Mouse (Mus musculus) hindbrain, embryonic 13.5 days (tissue): ENCODE data around the gene Kpna2. TPM values are rescaled to one million over a fixed set of nuclear protein-coding genes. Genes with fewer than 3 reads are reported as not detected.
A peak's percentile ranks its signal among the peaks of the same experiment; 100 is the strongest.
"Not testable (repeated sequence)": the region's sequence is repeated elsewhere in the genome, so short reads cannot be mapped to it uniquely, and the experiment has no call there.

Source experiments
- ATAC-seq: fragments of 200-750 bp; cut with Nextera tagmentation; 2 replicates; pipeline ENCODE4 v1.8.0; 2017; ENCODE audit warnings: moderate TSS enrichment; ENCODE audit not compliant: low FRiP score
- H3K27ac ChIP-seq: fragments of 300-500 bp; sonication (generic); 2 replicates; pipeline ENCODE4 v1.5.1; 2015; ENCODE audit warnings: inconsistent platforms, mild to moderate bottlenecking, moderate library complexity
- H3K27me3 ChIP-seq: fragments of 300-500 bp; sonication (generic); 2 replicates; pipeline ENCODE4 v1.6.1; 2015; ENCODE audit warnings: mild to moderate bottlenecking, inconsistent platforms
- H3K36me3 ChIP-seq: fragments of 300-500 bp; sonication (generic); 2 replicates; pipeline ENCODE4 v1.6.1; 2015; ENCODE audit warnings: mild to moderate bottlenecking, inconsistent platforms
- H3K4me1 ChIP-seq: fragments of 300-500 bp; sonication (generic); replicated peaks from 2 replicates; pipeline ENCODE4 v1.6.1; 2015; ENCODE audit warnings: inconsistent platforms
- H3K4me2 ChIP-seq: fragments of 300-500 bp; sonication (generic); 2 replicates; pipeline ENCODE4 v1.6.1; 2015; ENCODE audit warnings: inconsistent platforms, mild to moderate bottlenecking, moderate library complexity
- H3K4me3 ChIP-seq: fragments of 300-500 bp; sonication (generic); 2 replicates; pipeline ENCODE4 v1.5.1; 2015; ENCODE audit warnings: mild to moderate bottlenecking, inconsistent platforms
- H3K9ac ChIP-seq: fragments of 300-500 bp; sonication (generic); 2 replicates; pipeline ENCODE4 v1.6.1; 2015; ENCODE audit warnings: mild to moderate bottlenecking, inconsistent platforms
- H3K9me3 ChIP-seq: fragments of 300-500 bp; sonication (generic); 2 replicates; pipeline ENCODE4 v1.6.1; 2016; ENCODE audit warnings: inconsistent platforms
- WGBS: fragments of 180-500 bp; shearing (Covaris S2); methylation state at CpG from one replicate; pipeline ENCODE4 v1.1.7; 2015; 5-methylcytosine and 5-hydroxymethylcytosine counted together
- polyA plus RNA-seq: library from polyadenylated mRNA; unstranded; fragments of >200 nt; fragmentation: Nextera tagmentation; extraction: Ambion mirVana; gene quantifications from 2 replicates; pipeline ENCODE4 v1.2.1, GENCODE M21; 2015

The Kpna2 gene
- polyA plus RNA-seq, 1 experiment from 2014 or later: 189 TPM

DNA sequence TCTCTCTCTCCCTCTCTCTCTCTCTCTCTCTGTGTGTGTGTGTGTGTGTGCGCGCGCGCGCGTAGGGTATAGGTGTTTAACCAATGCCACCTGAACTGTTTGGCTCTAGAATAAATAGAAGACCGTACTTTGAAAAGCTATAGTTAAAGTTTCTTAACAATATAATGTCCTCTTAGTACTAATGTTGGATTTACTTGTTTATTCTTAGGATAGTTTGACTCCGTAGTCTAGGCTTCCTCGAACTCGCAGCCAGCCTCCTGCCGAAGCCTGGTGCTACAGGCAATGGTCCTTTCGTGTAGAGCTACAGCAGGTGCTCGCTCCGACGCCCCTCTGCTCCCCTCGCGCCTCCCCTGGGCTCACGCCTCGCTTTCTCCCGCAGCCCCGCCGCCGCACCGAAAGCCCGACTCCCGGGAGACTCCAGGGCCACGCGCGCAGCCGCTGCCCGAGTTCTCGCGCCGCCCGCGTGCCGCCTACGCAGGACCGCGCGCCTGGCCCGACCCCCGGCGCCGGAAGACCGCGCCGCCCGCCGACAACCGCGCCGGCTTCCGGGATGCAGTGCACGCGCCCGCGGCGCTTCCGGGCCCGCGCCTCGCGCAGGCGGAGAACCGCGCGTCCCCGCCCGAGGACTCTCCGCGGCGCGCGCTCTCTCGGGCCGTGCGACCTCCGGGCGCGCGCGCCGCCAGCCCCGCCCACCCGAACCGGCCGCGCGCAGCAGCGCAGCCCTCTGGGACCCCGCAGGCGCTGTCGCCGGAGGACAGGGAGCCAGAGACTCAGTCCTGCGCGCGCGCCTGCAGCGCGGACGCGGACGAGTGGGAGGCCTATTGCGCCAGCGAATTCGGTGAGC is 28.3 kb upstream of the Kpna2 start:
- H3K4me2 ChIP-seq: peak overlapping the region; percentile 90
- peak overlapping the region; percentile 60 for H3K4me3 ChIP-seq
- under 1% methylated on average over 97 of the region's 107 CpGs for WGBS
- H3K27ac ChIP-seq: peak overlapping the region; percentile 91
- 0 out of 2 replicates have a peak, but pooled peaks cover 6% of the 10 kb centered on the region for H3K27me3 ChIP-seq
- H3K36me3 ChIP-seq: no peaks in the 10 kb centered on the region
- ATAC-seq: peak; percentile 93
- peak overlapping the region; percentile 79 for H3K9ac ChIP-seq
- peaks cover 37% of the 10 kb centered on the region for H3K4me1 ChIP-seq
- no peaks in the 10 kb centered on the region for H3K9me3 ChIP-seq

DNA sequence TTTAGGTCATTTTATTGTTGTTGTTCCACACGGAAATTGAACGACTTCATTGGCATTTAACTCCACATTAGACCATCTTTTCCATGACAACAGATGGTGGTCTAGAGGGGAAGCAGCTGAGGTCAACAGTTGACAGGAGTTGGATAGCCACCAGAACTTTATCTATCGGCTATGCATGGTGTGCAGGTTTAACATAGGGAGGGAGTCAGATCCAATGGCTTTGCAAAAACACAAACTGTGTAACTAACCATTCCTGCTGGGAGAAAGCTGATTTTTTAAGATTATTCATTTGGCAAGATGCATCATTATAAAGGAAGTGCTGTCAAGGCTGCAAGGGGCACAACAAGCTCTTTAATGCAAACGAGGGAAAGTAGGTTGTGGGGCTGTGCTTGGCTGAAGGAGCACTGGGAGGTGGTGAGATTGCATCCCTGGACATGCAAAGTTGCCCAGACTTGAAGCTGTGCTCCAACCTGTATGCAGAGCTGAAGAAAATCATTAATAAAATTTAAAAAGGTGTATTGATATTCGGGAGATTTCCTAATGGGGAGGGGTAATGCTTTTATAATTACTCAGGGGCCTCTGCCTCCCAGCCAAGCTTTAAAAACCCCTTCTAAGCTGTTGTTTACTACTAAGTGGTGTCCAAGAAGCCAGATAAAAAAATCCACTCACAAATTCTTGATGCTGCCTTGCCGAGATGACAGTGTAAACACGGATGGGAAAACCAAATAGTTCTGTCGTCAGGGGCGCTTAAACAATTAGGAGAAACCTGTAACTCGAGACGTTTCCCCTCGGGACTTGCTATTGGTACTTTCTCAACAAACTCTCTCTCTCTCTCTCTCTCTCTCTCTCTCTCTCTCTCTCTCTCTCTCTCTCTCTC is 27.5 kb upstream of the Kpna2 start:
- Histone ChIP-seq H3K4me2 (peak overlapping the region; percentile 90), H3K27ac (no peak overlapping the region), H3K4me3 (peak overlapping the region; percentile 60), H3K27me3 (0 out of 2 replicates have a peak, but pooled peaks cover 6% of the 10 kb centered on the region), H3K9me3 (no peaks in the 10 kb centered on the region), H3K36me3 (no peaks in the 10 kb centered on the region), H3K9ac (no peak overlapping the region), H3K4me1 (peaks cover 37% of the 10 kb centered on the region)
- ATAC-seq: no peak
- 6% methylated on average over 12 of the region's 12 CpGs for WGBS

DNA sequence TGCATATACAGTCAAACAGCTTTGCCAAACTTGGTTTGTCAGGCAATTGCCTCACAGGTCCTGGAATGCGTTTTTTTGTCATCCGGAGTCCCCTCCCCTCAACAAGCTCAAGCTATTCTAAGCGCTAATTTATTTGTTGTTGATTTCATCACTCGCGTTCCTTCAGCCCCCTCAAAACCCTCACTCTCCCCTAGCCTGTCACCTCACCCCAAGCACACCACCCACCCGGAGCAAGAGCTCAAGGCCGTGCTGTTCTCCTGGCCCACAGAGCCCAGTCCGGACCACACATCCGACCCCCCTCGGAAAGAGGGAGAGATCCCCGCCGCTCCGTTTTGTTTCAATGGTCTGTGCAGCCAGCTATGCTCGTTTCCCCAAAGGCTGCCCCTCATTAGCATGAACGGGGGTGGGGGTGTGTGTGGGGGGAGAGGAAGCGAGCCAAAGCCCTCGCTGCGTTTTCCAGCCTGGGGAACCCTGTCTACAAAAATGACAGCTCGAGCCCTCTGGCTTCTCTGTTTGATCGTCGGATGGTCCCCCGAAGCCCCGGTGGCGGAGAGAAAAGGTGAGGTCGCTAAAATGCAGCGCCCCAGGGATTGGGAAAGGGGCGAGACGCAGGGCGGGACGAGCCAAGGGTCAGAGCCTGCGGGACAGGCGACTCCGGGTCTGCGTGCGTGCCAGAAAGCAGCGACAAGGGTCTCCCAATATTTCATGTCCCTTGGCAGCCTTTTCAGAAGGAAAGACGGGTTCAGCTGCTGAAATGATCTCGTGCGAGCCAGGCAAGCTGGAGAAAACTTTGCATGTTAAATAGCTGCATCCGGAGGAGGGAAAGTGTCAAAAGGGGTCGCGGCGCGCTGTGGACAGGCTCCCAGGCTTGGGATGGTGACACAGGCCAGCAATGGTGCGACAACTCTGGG is 26.3 kb upstream of the Kpna2 start, which contains the start of gene 1810010H24Rik:
TSS of gene 1810010H24Rik (plus strand) at position 271 of the 911 bp plus-strand sequence.
- Histone ChIP-seq H3K27ac (peak within 1 kb of the TSS; percentile 81), H3K4me3 (peak within 1 kb of the TSS; percentile 52), H3K4me1 (peaks cover 37% of the 10 kb centered on the region), H3K9me3 (no peaks in the 10 kb centered on the region), H3K4me2 (peak within 1 kb of the TSS; percentile 90), H3K27me3 (0 out of 2 replicates have a peak, but pooled peaks cover 4% of the 10 kb centered on the region), H3K9ac (peak within 1 kb of the TSS; percentile 78), H3K36me3 (no peaks in the 10 kb centered on the region)
- under 1% methylated on average over 45 of the region's 45 CpGs for WGBS
- ATAC-seq: peak; percentile 19; the same call in 1 of the 2 replicates

DNA sequence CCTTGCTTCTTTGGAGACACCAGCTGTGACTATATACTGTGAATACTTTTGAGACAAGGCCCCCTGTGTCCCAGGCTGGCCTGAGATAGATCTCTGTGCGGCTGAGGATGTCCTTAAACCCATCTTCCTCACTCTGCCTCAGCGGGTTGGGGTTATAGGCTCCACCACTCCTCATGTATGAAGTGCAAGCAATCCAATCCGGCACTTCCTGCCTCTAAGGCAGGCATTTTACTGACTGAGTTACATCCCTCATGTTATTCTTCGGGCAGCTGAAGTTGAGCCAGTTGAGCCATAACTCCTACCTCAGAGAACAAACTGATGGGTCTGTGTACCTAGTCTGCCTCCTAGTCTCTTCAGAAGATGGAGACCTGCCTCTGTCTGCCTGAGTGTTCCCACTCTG is 25.1 kb upstream of the Kpna2 start:
- ATAC-seq: no peak
- H3K4me2 ChIP-seq: peak overlapping the region; percentile 90
- H3K9me3 ChIP-seq: no peaks in the 10 kb centered on the region
- no peaks in the 10 kb centered on the region for H3K36me3 ChIP-seq
- H3K4me1 ChIP-seq: peaks cover 37% of the 10 kb centered on the region
- H3K9ac ChIP-seq: peak overlapping the region; percentile 6; the same call in 1 of the 2 replicates
- H3K27me3 ChIP-seq: 0 out of 2 replicates have a peak, but pooled peaks cover 4% of the 10 kb centered on the region
- H3K4me3 ChIP-seq: peak overlapping the region; percentile 52; the same call in 1 of the 2 replicates
- H3K27ac ChIP-seq: peak overlapping the region; percentile 44; the same call in 1 of the 2 replicates
- WGBS: 67% methylated on average over 4 of the region's 4 CpGs

DNA sequence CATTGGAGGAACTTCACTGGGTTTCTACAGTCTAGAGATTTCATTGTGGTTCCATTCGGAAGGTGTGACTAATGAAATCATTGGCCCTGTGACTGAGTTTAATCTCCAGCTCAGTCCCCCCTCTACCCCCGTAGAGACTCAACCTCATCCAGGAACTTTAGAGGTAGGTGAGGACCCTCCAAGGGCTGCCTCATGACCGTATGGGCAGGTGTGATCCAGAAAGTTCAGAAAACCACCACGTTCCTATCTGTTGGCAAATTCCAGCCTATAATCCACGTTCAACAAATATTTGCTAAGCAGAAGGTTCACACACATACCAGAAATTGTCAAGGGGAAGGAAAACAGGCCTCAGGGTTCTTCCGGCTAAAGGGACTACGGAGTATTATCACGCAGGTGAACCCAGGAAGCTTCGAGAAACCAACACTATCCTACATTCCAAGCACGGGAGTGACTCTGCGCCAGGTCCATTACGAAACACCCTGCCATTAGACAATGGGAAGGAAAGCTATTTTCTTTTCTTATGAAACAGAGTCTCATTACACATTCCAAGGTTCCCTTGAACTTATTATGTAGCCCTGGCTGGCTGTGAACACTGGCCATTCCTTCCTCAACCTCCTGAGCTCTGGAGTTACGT is 22.8 kb upstream of the Kpna2 start:
- Histone ChIP-seq H3K9me3 (no peaks in the 10 kb centered on the region), H3K4me1 (peaks cover 31% of the 10 kb centered on the region), H3K27ac (no peak overlapping the region), H3K4me2 (no peak overlapping the region), H3K27me3 (0 out of 2 replicates have a peak, but pooled peaks cover 4% of the 10 kb centered on the region), H3K9ac (no peak overlapping the region), H3K36me3 (no peaks in the 10 kb centered on the region), H3K4me3 (no peak overlapping the region)
- WGBS: 92% methylated on average over 13 of the region's 13 CpGs
- no peak for ATAC-seq

DNA sequence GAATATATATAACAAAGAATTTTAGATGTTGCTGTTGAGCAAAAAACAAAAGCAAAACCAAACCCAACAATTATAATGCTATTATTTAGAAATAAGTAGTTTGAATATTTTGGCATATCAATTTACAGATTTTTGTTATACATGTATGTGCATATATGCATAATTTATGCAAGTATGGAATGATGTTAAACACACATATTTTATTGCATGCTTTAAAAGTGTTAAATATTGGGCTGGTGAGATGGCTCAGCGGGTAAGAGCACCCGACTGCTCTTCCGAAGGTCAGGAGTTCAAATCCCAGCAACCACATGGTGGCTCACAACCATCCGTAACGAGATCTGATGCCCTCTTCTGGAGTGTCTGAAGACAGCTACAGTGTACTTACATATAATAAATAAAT is 20.4 kb upstream of the Kpna2 start:
- WGBS: 96% methylated on average over 5 of the region's 5 CpGs
- not testable (repeated sequence) for H3K4me2 ChIP-seq, H3K4me1 ChIP-seq, H3K27ac ChIP-seq, H3K36me3 ChIP-seq, ATAC-seq, H3K9ac ChIP-seq, H3K4me3 ChIP-seq, H3K27me3 ChIP-seq, H3K9me3 ChIP-seq

DNA sequence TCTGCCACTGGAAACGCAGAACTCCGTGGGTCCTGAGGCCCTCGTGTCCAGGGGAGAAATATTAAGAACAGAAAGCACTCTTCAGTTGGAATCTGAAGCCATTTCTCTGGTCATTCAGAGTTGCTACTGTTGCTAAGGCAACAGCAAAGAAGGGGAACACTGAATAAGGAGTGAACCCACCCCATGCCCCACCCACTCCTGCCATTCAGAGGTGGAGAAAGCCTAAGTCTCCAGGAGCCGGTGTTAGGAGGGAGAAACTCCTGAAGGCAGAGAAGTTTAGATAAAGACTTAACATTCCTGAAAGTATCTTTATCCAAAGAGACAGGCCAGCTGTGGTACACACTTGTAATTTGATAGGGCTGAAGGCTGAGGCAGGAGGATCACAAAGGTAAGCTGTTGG is 20.0 kb upstream of the Kpna2 start:
- WGBS: 38% methylated on average over 4 of the region's 4 CpGs
- H3K27ac ChIP-seq: no peak overlapping the region
- no peak overlapping the region for H3K9ac ChIP-seq
- ATAC-seq: no peak
- 0 out of 2 replicates have a peak, but pooled peaks cover 4% of the 10 kb centered on the region for H3K27me3 ChIP-seq
- no peaks in the 10 kb centered on the region for H3K36me3 ChIP-seq
- H3K9me3 ChIP-seq: no peaks in the 10 kb centered on the region
- H3K4me2 ChIP-seq: no peak overlapping the region
- H3K4me3 ChIP-seq: no peak overlapping the region
- H3K4me1 ChIP-seq: peaks cover 3% of the 10 kb centered on the region; the same call in 1 of the 2 replicates

DNA sequence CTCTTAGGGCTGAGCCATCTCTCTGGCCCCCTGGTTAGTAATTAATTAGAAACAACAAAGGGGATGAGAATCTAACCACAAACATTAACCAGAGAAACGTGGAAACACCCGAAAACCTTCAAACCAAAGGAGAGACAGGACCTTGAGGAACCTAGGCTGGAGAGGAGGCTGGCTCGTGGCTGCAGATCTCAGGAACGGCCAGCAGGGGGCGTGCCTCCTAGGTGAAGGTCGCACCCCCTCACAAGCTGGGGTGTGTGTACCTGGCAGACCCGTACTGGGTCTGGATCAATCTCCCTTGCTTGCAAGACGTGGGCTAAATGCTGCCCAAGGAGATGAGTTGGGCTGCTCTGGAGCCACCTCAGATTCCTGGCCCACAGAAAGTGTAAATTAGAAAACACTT is 19.3 kb upstream of the Kpna2 start:
- Histone ChIP-seq H3K4me1 (no peaks in the 10 kb centered on the region), H3K36me3 (no peaks in the 10 kb centered on the region), H3K4me2 (no peak overlapping the region), H3K9me3 (no peaks in the 10 kb centered on the region), H3K9ac (no peak overlapping the region), H3K27ac (no peak overlapping the region), H3K27me3 (0 out of 2 replicates have a peak, but pooled peaks cover 4% of the 10 kb centered on the region), H3K4me3 (no peak overlapping the region)
- no peak for ATAC-seq
- 23% methylated on average over 8 of the region's 8 CpGs for WGBS

DNA sequence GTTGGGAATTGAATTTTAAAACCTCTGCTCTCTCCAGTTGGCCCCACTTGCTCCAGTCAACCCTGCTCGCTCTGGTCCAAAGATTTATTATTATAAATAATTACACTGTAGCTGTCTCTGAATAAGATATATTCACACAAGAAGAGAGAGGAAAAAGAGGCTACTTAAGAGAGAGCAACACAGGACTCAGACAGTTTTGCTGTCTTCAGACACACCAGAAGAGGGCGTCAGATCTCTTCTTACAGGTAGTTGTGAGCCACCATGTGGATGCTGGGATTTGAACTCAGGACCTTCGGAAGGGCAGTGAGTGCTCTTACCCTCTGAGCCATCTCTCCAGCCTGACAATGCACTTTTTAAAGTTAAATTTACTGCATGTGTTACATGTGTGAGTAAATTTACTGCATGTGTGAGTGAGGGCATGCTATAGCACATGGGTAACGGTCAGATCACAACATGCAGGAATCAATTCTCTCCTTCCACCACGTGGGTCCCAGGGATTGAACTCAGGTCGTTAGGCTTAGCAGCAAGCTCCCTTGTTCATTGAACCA is 18.1 kb upstream of the Kpna2 start:
- 63% methylated on average over 6 of the region's 6 CpGs for WGBS
- Histone ChIP-seq H3K4me3 (no peak overlapping the region), H3K4me1 (no peaks in the 10 kb centered on the region), H3K9ac (no peak overlapping the region), H3K27ac (no peak overlapping the region), H3K27me3 (no peaks in the 10 kb centered on the region), H3K9me3 (no peaks in the 10 kb centered on the region), H3K4me2 (no peak overlapping the region), H3K36me3 (no peaks in the 10 kb centered on the region)
- ATAC-seq: no peak

DNA sequence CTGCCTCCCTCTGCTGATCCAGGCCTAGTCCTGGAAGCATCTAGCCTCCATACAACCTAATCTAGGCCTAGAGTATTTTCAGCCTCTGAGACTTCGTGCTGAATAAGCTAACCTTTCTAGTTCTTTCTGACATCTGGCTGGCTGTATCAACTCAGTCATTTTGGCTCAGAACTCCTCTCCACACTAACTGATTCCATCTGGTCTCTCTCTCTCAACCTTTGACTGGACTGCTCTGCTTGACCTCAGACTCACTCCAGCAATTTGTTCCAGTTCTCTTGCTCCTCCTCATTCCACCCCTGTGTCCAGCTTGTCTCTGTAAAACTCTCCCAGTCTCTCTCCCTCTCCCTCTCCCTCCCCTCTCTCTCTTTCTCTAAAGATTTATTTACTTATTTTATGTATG is 17.6 kb upstream of the Kpna2 start:
- H3K27ac ChIP-seq: no peak overlapping the region
- WGBS: 62% methylated on average over 1 of the region's 1 CpGs
- H3K9me3 ChIP-seq: no peaks in the 10 kb centered on the region
- peaks cover 2% of the 10 kb centered on the region for H3K4me1 ChIP-seq
- no peak overlapping the region for H3K4me2 ChIP-seq
- no peak for ATAC-seq
- H3K36me3 ChIP-seq: no peaks in the 10 kb centered on the region
- H3K27me3 ChIP-seq: no peaks in the 10 kb centered on the region
- no peak overlapping the region for H3K9ac ChIP-seq
- no peak overlapping the region for H3K4me3 ChIP-seq
